In genomic region chrX:38635638-38635931, GRCm38 (mm10) we compare ENCODE assay signal across 7 mouse cellular contexts. TPM values are rescaled to one million over a fixed set of nuclear protein-coding genes. Genes with fewer than 3 reads are reported as not detected.
DNase-seq lines count a peak whose midpoint lies in the region; ATAC-seq and TF ChIP-seq lines count a peak whose summit lies in the region.

No protein-coding gene starts in this region.

- TF ChIP-seq POLR2A in lung, adult 2 months (IDR thresholded peaks at IDR 0.05; ENCODE audit: borderline replicate concordance, extremely low read depth, low read depth, low read length): no peak
- TF ChIP-seq POLR2A in olfactory bulb, adult 2 months (IDR thresholded peaks at IDR 0.05; ENCODE audit: insufficient read depth, low read depth, low read length): no peak

- peaks cover 3% of the 10 kb centered on the region; the same call in 1 of the 2 replicates for H3K4me1 ChIP-seq in lung, adult 2 months (ENCODE audit: control insufficient read depth, insufficient read depth, low read length)
- peaks cover 8% of the 10 kb centered on the region; the same call in 1 of the 2 replicates for H3K4me1 ChIP-seq in forebrain, embryonic 10.5 days
- H3K4me1 ChIP-seq in limb, embryonic 12.5 days (replicated peaks): no peaks in the 10 kb centered on the region
- no peaks in the 10 kb centered on the region for H3K4me1 ChIP-seq in olfactory bulb, adult 2 months (ENCODE audit: control insufficient read depth, insufficient read depth, low read length)

- no peak overlapping the region for H3K9ac ChIP-seq in limb, embryonic 12.5 days (replicated peaks)

- H3K27me3 ChIP-seq in forebrain, embryonic 10.5 days (ENCODE audit: poor library complexity, severe bottlenecking): no peaks in the 10 kb centered on the region
- H3K27me3 ChIP-seq in limb, embryonic 12.5 days: no peaks in the 10 kb centered on the region

- no peaks in the 10 kb centered on the region for H3K9me3 ChIP-seq in forebrain, embryonic 10.5 days
- no peaks in the 10 kb centered on the region for H3K9me3 ChIP-seq in limb, embryonic 12.5 days

- H3K27ac ChIP-seq in forebrain, embryonic 10.5 days: 0 out of 2 replicates have a peak overlapping the region, but pooled peaks have one; percentile 91
- H3K27ac ChIP-seq in limb, embryonic 12.5 days: no peak overlapping the region
- peak overlapping the region; percentile 60; the same call in 1 of the 2 replicates for H3K27ac ChIP-seq in olfactory bulb, adult 2 months (ENCODE audit: insufficient read depth, low read depth, low read length)

- no peak for DNase-seq in lung, adult 2 months
- DNase-seq in lung, postnatal 4 days: no peak
- no peak for DNase-seq in forebrain, embryonic 10.5 days (ENCODE audit: extremely low spot score, low spot score)
- no peak for DNase-seq in spleen, postnatal 14 days (ENCODE audit: low spot score in 2 of 2)

- ATAC-seq in limb, embryonic 12.5 days (ENCODE audit: insufficient number of reproducible peaks, insufficient read depth, low FRiP score, low TSS enrichment, low read depth): no peak
- ATAC-seq in granulocyte monocyte progenitor cell, adult 5-6 weeks (replicated peaks; ENCODE audit: poor library complexity, severe bottlenecking): no peak

- H3K36me3 ChIP-seq in forebrain, embryonic 10.5 days (replicated peaks): peaks cover 12% of the 10 kb centered on the region
- H3K36me3 ChIP-seq in limb, embryonic 12.5 days: no peaks in the 10 kb centered on the region

- peak overlapping the region; percentile 48 for H3K4me2 ChIP-seq in limb, embryonic 12.5 days

- no peak for TF ChIP-seq CTCF in lung, adult 2 months (IDR thresholded peaks at IDR 0.05; ENCODE audit: insufficient read depth, low read length)
- TF ChIP-seq CTCF in olfactory bulb, adult 2 months (IDR thresholded peaks at IDR 0.05; ENCODE audit: insufficient read depth, low read depth, low read length): no peak

- H3K4me3 ChIP-seq in lung, adult 2 months (replicated peaks; ENCODE audit: extremely low read depth, low read depth, low read length): peak overlapping the region; percentile 76
- H3K4me3 ChIP-seq in forebrain, embryonic 10.5 days: peak overlapping the region; percentile 59
- H3K4me3 ChIP-seq in limb, embryonic 12.5 days (replicated peaks): peak overlapping the region; percentile 50; the same call in 1 of the 2 replicates
- no peak overlapping the region for H3K4me3 ChIP-seq in olfactory bulb, adult 2 months (ENCODE audit: insufficient read depth, low read depth, low read length)

RNA-seq across cellular contexts. Expression of gene C1galt1c1, which starts 0.7 kb away (rescaled TPM):
- polyA plus RNA-seq in lung, adult 2 months (2012; rRNA removed): 9.0 and 14.2 TPM in 2 replicates
- 14.7 and 16.5 TPM in 2 replicates for polyA plus RNA-seq in forebrain, embryonic 10.5 days (2016; fragmentation: Nextera tagmentation; extraction: Ambion mirVana)
- 21.1 and 22.1 TPM in 2 replicates for polyA plus RNA-seq in limb, embryonic 12.5 days (2016; fragmentation: Nextera tagmentation; extraction: Ambion mirVana)
- not detected in 2 replicates for polyA plus RNA-seq in olfactory bulb, adult 2 months (2012; ENCODE audit: insufficient read depth, insufficient read length, low replicate concordance, missing spikeins)
- total RNA-seq in granulocyte monocyte progenitor cell, adult 5-6 weeks (2014; fragmentation: Nextera tagmentation): 73.9 and 82.5 TPM in 2 replicates
- total RNA-seq in granulocyte monocyte progenitor cell, adult 5-6 weeks (2017): 97.2 and 112 TPM in 2 replicates

RNA-seq across cellular contexts. Expression of gene Mcts1, which starts 35.2 kb away (rescaled TPM):
- 5.2 and 8.5 TPM in 2 replicates for polyA plus RNA-seq in lung, adult 2 months (2012; rRNA removed)
- 73.2 and 76.0 TPM in 2 replicates for polyA plus RNA-seq in forebrain, embryonic 10.5 days (2016; fragmentation: Nextera tagmentation; extraction: Ambion mirVana)
- 86.0 and 87.4 TPM in 2 replicates for polyA plus RNA-seq in limb, embryonic 12.5 days (2016; fragmentation: Nextera tagmentation; extraction: Ambion mirVana)
- not detected in 2 replicates for polyA plus RNA-seq in olfactory bulb, adult 2 months (2012; ENCODE audit: insufficient read depth, insufficient read length, low replicate concordance, missing spikeins)
- 107 and 143 TPM in 2 replicates for total RNA-seq in granulocyte monocyte progenitor cell, adult 5-6 weeks (2014; fragmentation: Nextera tagmentation)
- total RNA-seq in granulocyte monocyte progenitor cell, adult 5-6 weeks (2017): 59.6 and 80.6 TPM in 2 replicates

RNA-seq across cellular contexts. Expression of gene Cul4b, which starts 59.6 kb away (rescaled TPM):
- 3.4 and 4.1 TPM in 2 replicates for polyA plus RNA-seq in lung, adult 2 months (2012; rRNA removed)
- polyA plus RNA-seq in forebrain, embryonic 10.5 days (2016; fragmentation: Nextera tagmentation; extraction: Ambion mirVana): 47.8 and 52.4 TPM in 2 replicates
- polyA plus RNA-seq in limb, embryonic 12.5 days (2016; fragmentation: Nextera tagmentation; extraction: Ambion mirVana): 45.7 and 52.9 TPM in 2 replicates
- not detected in 2 replicates for polyA plus RNA-seq in olfactory bulb, adult 2 months (2012; ENCODE audit: insufficient read depth, insufficient read length, low replicate concordance, missing spikeins)
- total RNA-seq in granulocyte monocyte progenitor cell, adult 5-6 weeks (2014; fragmentation: Nextera tagmentation): 38.5 and 39.3 TPM in 2 replicates
- 50.1 and 75.2 TPM in 2 replicates for total RNA-seq in granulocyte monocyte progenitor cell, adult 5-6 weeks (2017)

Comparison
In these comparisons a context has a peak if more than half of its experiments do, and no peak if none do; other contexts are left out.
1. RNA of gene C1galt1c1, which starts 0.7 kb away (polyA plus RNA-seq): 21.1 to 22.1 TPM in limb, embryonic 12.5 days, 14.7 to 16.5 TPM in forebrain, embryonic 10.5 days and 9.0 to 14.2 TPM in lung, adult 2 months; not detected in olfactory bulb, adult 2 months; every median in the first group is over 10 times any median in the second.